Mouse (Mus musculus): ENCODE results near the gene Pdzd4. TPM values are rescaled to one million over a fixed set of nuclear protein-coding genes. Genes with fewer than 3 reads are reported as not detected.

Gene Pdzd4
- polyA plus RNA-seq, 1 experiment from 2014 or later = 1.3 TPM

DNA sequence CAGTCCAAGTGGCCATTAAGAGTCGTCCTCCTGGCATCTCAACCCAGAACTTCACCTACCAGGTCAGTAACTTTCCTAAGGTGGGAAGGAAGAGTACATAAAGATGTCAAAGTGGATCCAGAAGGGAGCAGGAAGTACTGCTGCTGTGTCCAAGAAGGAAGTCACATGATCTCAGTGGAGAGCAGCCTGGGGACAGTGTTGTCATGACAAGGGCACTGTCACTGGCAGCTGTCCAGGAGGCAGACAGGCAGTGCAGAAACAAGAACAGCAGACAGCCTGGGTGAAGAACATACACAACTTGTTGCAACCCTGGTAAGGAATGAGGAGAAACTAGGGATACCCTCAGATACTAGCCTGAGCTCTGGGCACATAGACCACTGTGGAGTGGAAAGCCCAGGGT is 59.5 kb downstream of the Pdzd4 start:
- no peaks in the 10 kb centered on the region for H3K27me3 ChIP-seq (ENCODE audit: insufficient read depth, low read length)
- DNase-seq (peak; percentile 74), ATAC-seq (ENCODE audit: insufficient read depth) (peak; percentile 78; the same call in 1 of the 2 replicates)

DNA sequence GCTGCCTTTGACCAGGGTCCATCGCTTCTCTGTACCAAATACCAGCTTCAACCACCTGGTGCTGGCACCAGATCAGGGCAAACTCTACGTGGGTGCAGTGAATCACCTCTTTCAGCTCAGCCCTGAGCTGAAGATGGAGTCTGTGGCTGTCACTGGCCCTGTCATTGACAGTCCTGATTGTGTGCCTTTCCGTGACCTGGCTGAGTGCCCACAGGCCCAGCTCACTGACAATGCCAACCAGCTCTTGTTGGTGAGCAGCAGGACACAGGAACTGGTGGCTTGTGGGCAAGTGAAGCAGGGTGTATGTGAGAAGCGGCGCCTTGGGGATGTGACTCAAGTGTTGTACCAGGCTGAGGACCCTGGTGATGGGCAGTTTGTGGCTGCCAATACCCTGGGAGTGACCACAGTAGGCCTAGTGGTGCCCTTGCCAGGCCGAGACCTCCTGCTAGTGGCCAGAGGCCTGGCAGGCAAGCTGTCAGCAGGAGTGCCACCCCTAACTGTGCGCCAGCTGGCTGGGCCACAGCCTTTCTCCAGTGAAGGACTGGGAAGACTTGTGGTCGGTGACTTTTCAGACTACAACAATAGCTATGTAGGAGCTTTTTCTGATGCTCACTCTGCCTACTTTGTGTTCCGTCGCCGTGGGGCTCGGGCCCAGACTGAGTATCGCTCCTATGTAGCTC is 66.0 kb downstream of the Pdzd4 start:
- WGBS = 79% methylated on average over 13 of the region's 13 CpGs

More for the DNA sequence above, 59.5 kb downstream of the Pdzd4 start:
- no peak overlapping the region for H3K27ac ChIP-seq (ENCODE audit: low read depth)
- H3K4me2 ChIP-seq = no peak overlapping the region
- H3K9ac ChIP-seq = no peak overlapping the region
- H3K36me3 ChIP-seq (ENCODE audit: insufficient read depth) = no peaks in the 10 kb centered on the region
- H3K9me3 ChIP-seq (ENCODE audit: low read depth, low read length) = no peaks in the 10 kb centered on the region
- H3K4me1 ChIP-seq (ENCODE audit: insufficient read depth) = no peaks in the 10 kb centered on the region
- no peak overlapping the region for H3K4me3 ChIP-seq (ENCODE audit: low read depth, low read length)
- no peak for TF ChIP-seq CTCF (IDR thresholded peaks at IDR 0.05; ENCODE audit: low read depth)
- WGBS = 58% methylated on average over 1 of the region's 1 CpGs

DNA sequence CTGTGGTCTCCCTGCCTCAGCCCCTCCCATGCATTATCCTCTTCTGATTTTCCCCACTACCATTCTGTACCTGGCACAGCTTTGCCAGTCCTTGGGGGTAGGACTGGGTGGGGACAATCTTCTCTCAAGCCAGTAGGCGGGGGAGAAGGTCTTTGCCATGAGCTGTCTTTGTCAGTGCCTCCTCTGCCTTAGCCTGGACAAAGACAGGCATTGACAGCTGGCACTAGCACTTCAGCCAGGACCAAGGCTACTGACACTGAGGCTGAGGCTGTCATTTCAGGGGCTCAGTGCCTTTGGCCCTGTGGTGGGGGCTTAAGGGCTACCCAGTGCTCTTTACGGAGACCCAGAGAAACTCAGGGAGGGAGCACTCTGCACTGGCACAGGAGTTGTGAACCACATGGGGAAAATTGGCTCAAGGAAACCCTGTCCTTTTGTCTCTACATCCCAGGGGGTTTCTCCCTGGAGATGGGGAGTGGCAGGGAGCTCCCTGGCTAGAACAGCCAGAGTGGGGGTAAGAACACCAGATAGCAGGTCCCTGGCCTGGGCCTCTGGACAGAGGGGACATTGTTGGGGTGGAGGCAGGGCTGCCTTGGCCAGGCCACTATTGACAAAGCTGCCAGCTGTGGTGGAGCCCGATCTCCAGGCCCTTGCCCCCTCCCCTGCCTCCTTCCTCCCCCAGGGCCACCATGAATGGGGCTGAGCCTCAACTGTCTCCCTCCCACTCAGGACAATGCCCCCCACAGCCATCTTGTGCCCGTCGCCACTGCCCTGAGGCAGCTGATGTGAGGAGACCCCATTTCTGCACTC is 68.2 kb downstream of the Pdzd4 start, which contains the start of gene Plxnb3:
Plxnb3 (plus strand) TSS at position 757 of the 807 bp plus-strand sequence.
- H3K27me3 ChIP-seq (ENCODE audit: insufficient read depth, low read length) = no peaks in the 10 kb centered on the region
- H3K4me1 ChIP-seq (ENCODE audit: insufficient read depth) = no peaks in the 10 kb centered on the region
- no peak within 1 kb of the TSS for H3K4me3 ChIP-seq (ENCODE audit: low read depth, low read length)
- H3K27ac ChIP-seq (ENCODE audit: low read depth) = no peak within 1 kb of the TSS
- H3K36me3 ChIP-seq (ENCODE audit: insufficient read depth) = no peaks in the 10 kb centered on the region
- DNase-seq (no peak), ATAC-seq (ENCODE audit: insufficient read depth) (no peak)
- H3K9ac ChIP-seq = no peak within 1 kb of the TSS
- TF ChIP-seq CTCF (IDR thresholded peaks at IDR 0.05; ENCODE audit: low read depth) = no peak
- H3K4me2 ChIP-seq = no peak within 1 kb of the TSS
- 75% methylated on average over 5 of the region's 5 CpGs for WGBS
- no peaks in the 10 kb centered on the region for H3K9me3 ChIP-seq (ENCODE audit: low read depth, low read length)

More for the DNA sequence above, 66.0 kb downstream of the Pdzd4 start:
- DNase-seq (no peak), ATAC-seq (ENCODE audit: insufficient read depth) (no peak)
- no peak for TF ChIP-seq CTCF (IDR thresholded peaks at IDR 0.05; ENCODE audit: low read depth)
- H3K9ac ChIP-seq = no peak overlapping the region
- no peak overlapping the region for H3K4me3 ChIP-seq (ENCODE audit: low read depth, low read length)
- H3K4me2 ChIP-seq = no peak overlapping the region
- no peaks in the 10 kb centered on the region for H3K27me3 ChIP-seq (ENCODE audit: insufficient read depth, low read length)
- no peaks in the 10 kb centered on the region for H3K9me3 ChIP-seq (ENCODE audit: low read depth, low read length)
- no peak overlapping the region for H3K27ac ChIP-seq (ENCODE audit: low read depth)
- no peaks in the 10 kb centered on the region for H3K4me1 ChIP-seq (ENCODE audit: insufficient read depth)
- no peaks in the 10 kb centered on the region for H3K36me3 ChIP-seq (ENCODE audit: insufficient read depth)

DNA sequence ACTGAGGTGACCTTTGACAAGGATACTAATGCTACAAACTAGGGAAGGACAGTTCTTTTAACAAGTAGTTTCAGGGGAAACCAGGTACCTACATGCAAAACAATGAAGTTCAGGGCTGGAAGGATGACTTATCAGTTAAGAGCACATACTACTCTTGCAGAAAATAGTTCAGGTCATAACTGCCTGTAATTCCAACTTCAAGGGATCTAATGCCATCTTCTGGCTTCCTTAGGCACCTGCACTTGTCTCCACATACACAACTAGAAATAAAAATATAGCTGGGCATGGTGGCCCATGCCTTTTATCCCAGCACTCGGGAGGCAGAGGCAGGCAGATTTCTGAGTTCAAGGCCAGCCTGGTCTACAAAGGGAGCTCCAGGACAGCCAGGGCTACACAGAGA is 75.8 kb downstream of the Pdzd4 start:
- Histone ChIP-seq H3K9me3 (ENCODE audit: low read depth, low read length) (no peaks in the 10 kb centered on the region), H3K9ac (no peak overlapping the region), H3K4me1 (ENCODE audit: insufficient read depth) (no peaks in the 10 kb centered on the region), H3K27me3 (ENCODE audit: insufficient read depth, low read length) (no peaks in the 10 kb centered on the region), H3K4me2 (no peak overlapping the region), H3K36me3 (ENCODE audit: insufficient read depth) (no peaks in the 10 kb centered on the region), H3K27ac (ENCODE audit: low read depth) (no peak overlapping the region), H3K4me3 (ENCODE audit: low read depth, low read length) (no peak overlapping the region)
- 95% methylated on average over 1 of the region's 1 CpGs for WGBS
- DNase-seq (no peak), ATAC-seq (ENCODE audit: insufficient read depth) (no peak)
- 0 out of 2 replicates have a peak, but pooled peaks have one; percentile 3 for TF ChIP-seq CTCF (IDR thresholded peaks at IDR 0.05; ENCODE audit: low read depth)

DNA sequence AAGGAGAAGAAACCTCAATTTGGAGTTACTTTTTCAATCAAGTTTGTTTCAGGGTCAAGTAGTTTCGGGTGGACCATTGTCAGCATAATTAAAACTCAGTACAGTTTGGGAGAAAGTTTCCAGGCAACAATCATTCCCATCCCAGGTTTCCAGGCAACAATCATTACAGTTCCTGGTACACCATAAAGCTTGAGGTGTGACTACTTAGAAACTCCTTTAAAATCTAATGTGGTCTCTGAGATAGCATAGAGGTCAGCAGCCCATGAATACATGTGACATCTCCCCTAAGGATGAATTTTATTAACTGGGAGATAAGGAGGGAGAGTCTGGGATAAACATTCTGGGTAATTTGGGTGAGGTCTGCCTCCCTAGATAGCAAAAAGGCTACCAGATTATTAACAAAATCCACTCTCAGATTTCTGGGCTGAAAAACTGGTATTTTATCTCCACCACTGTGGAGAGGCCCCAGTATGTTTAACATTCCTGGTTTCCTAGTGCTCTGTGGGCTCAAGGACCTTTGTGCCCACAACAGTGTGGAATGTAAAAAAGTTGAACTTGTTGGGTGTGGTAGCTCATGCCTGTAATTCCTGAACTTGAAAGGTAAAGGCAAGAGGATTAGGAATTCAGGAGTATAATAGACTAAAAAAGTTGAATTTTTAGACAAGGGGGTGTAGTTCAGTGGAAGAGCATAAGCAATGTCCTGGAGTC is 79.8 kb downstream of the Pdzd4 start:
- ATAC-seq (ENCODE audit: insufficient read depth) (peak; percentile 65; the same call in 1 of the 2 replicates), DNase-seq (peak; percentile 33)
- Histone ChIP-seq H3K27me3 (ENCODE audit: insufficient read depth, low read length) (no peaks in the 10 kb centered on the region), H3K4me3 (ENCODE audit: low read depth, low read length) (no peak overlapping the region), H3K4me2 (no peak overlapping the region), H3K9me3 (ENCODE audit: low read depth, low read length) (no peaks in the 10 kb centered on the region), H3K27ac (ENCODE audit: low read depth) (peak overlapping the region; percentile 70; the same call in 1 of the 2 replicates), H3K4me1 (ENCODE audit: insufficient read depth) (no peaks in the 10 kb centered on the region), H3K36me3 (ENCODE audit: insufficient read depth) (no peaks in the 10 kb centered on the region), H3K9ac (no peak overlapping the region)
- 64% methylated on average over 1 of the region's 1 CpGs for WGBS
- no peak for TF ChIP-seq CTCF (IDR thresholded peaks at IDR 0.05; ENCODE audit: low read depth)

Other genes starting within 250 kb of the Pdzd4 start
- 4.1 and 6.6 TPM in 2 replicates for gene Dusp9, start 185.6 kb downstream of the Pdzd4 start, polyA plus RNA-seq (2014; fragmentation: Nextera tagmentation; extraction: Ambion mirVana)
- 12.0 and 14.0 TPM in 2 replicates for gene Pnck, start 164.9 kb downstream of the Pdzd4 start, polyA plus RNA-seq (2014; fragmentation: Nextera tagmentation; extraction: Ambion mirVana)
- 7.4 and 10.6 TPM in 2 replicates for gene Slc6a8, start 151.8 kb downstream of the Pdzd4 start, polyA plus RNA-seq (2014; fragmentation: Nextera tagmentation; extraction: Ambion mirVana)
- 235 and 244 TPM in 2 replicates for gene Bcap31, start 108.8 kb downstream of the Pdzd4 start, polyA plus RNA-seq (2014; fragmentation: Nextera tagmentation; extraction: Ambion mirVana)
- gene Abcd1, start 108.4 kb downstream of the Pdzd4 start, polyA plus RNA-seq (2014; fragmentation: Nextera tagmentation; extraction: Ambion mirVana) = 15.5 and 15.6 TPM in 2 replicates
- gene Plxnb3, start 67.9 kb downstream of the Pdzd4 start, polyA plus RNA-seq (2014; fragmentation: Nextera tagmentation; extraction: Ambion mirVana) = 0.32 and 0.42 TPM in 2 replicates
- 1.2 and 2.1 TPM in 2 replicates for gene Srpk3, start 50.6 kb downstream of the Pdzd4 start, polyA plus RNA-seq (2014; fragmentation: Nextera tagmentation; extraction: Ambion mirVana)
- gene Idh3g, start 38.1 kb downstream of the Pdzd4 start, polyA plus RNA-seq (2014; fragmentation: Nextera tagmentation; extraction: Ambion mirVana) = 210 and 219 TPM in 2 replicates
- 187 and 199 TPM in 2 replicates for gene Ssr4, start 37.9 kb downstream of the Pdzd4 start, polyA plus RNA-seq (2014; fragmentation: Nextera tagmentation; extraction: Ambion mirVana)
- not detected in 2 replicates for gene Avpr2, start 67.1 kb upstream of the Pdzd4 start, polyA plus RNA-seq (2014; fragmentation: Nextera tagmentation; extraction: Ambion mirVana)
- 1.5 and 2.8 TPM in 2 replicates for gene L1cam, start 71.1 kb upstream of the Pdzd4 start, polyA plus RNA-seq (2014; fragmentation: Nextera tagmentation; extraction: Ambion mirVana)
- 2.6 TPM in 2 replicates for gene Arhgap4, start 96.9 kb upstream of the Pdzd4 start, polyA plus RNA-seq (2014; fragmentation: Nextera tagmentation; extraction: Ambion mirVana)
- 137 and 146 TPM in 2 replicates for gene Naa10, start 97.0 kb upstream of the Pdzd4 start, polyA plus RNA-seq (2014; fragmentation: Nextera tagmentation; extraction: Ambion mirVana)
- 28.9 and 33.6 TPM in 2 replicates for gene Renbp, start 105.9 kb upstream of the Pdzd4 start, polyA plus RNA-seq (2014; fragmentation: Nextera tagmentation; extraction: Ambion mirVana)
- gene Hcfc1, start 141.4 kb upstream of the Pdzd4 start, polyA plus RNA-seq (2014; fragmentation: Nextera tagmentation; extraction: Ambion mirVana) = 73.6 and 81.3 TPM in 2 replicates
- 68.3 and 70.0 TPM in 2 replicates for gene Irak1, start 198.9 kb upstream of the Pdzd4 start, polyA plus RNA-seq (2014; fragmentation: Nextera tagmentation; extraction: Ambion mirVana)

Data from lung, embryonic 14.5 days (tissue).